Mouse (Mus musculus): ENCODE results near the gene Glp2r. TPM values are rescaled to one million over a fixed set of nuclear protein-coding genes. Genes with fewer than 3 reads are reported as not detected.

The Glp2r gene
- polyA plus RNA-seq, 1 experiment from 2014 or later, result not detected

- DNase-seq (ENCODE audit: low spot score) (no peak), ATAC-seq (ENCODE audit: low FRiP score) (no peak)
- Histone ChIP-seq H3K9ac (ENCODE audit: low read depth, low read length) (no peak overlapping the region), H3K27me3 (ENCODE audit: control insufficient read depth, insufficient read depth, low read length) (no peaks in the 10 kb centered on the region), H3K4me1 (replicated peaks; ENCODE audit: control insufficient read depth, insufficient read depth, low read length) (no peaks in the 10 kb centered on the region), H3K36me3 (ENCODE audit: control insufficient read depth, insufficient read depth, low read length) (no peaks in the 10 kb centered on the region), H3K4me3 (ENCODE audit: low read depth, low read length) (no peak overlapping the region), H3K9me3 (ENCODE audit: control insufficient read depth, low read length) (no peaks in the 10 kb centered on the region), H3K4me2 (replicated peaks; ENCODE audit: low read depth, low read length) (no peak overlapping the region), H3K27ac (ENCODE audit: low read depth, low read length) (no peak overlapping the region)
- WGBS, result 88% methylated on average over 6 of the region's 6 CpGs
Measured at GRCm38 (mm10) chr11:67640299-67640698, 130.7 kb downstream of the Glp2r start.

DNA sequence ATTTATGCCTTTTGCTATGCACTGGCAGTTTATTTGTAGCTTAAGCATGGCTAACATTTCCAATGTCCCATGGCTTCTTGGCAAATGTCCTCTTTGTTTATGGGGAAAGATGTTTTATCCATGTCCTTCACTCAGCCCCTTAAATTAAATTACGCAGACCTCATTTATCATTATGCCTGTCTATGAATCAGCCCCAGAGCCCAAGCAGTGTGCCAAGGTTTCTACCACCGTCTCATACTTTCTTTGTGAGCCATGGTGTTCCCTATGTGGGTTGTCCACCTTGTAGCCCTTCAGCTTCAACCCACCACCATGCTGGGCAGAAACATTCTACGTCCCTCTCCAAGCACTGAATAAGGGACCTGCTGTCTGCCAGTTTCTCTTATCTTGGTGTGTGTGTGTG, 132.6 kb downstream of the Glp2r start:
- H3K4me1 ChIP-seq (replicated peaks; ENCODE audit: control insufficient read depth, insufficient read depth, low read length), result no peaks in the 10 kb centered on the region
- ATAC-seq (ENCODE audit: low FRiP score) (no peak), DNase-seq (ENCODE audit: low spot score) (no peak)
- no peaks in the 10 kb centered on the region for H3K27me3 ChIP-seq (ENCODE audit: control insufficient read depth, insufficient read depth, low read length)
- H3K9ac ChIP-seq (ENCODE audit: low read depth, low read length), result no peak overlapping the region
- H3K36me3 ChIP-seq (ENCODE audit: control insufficient read depth, insufficient read depth, low read length), result no peaks in the 10 kb centered on the region
- H3K4me2 ChIP-seq (replicated peaks; ENCODE audit: low read depth, low read length), result no peak overlapping the region
- no peaks in the 10 kb centered on the region for H3K9me3 ChIP-seq (ENCODE audit: control insufficient read depth, low read length)
- WGBS, result 84% methylated on average over 3 of the region's 3 CpGs
- no peak overlapping the region for H3K27ac ChIP-seq (ENCODE audit: low read depth, low read length)
- no peak overlapping the region for H3K4me3 ChIP-seq (ENCODE audit: low read depth, low read length)

DNA sequence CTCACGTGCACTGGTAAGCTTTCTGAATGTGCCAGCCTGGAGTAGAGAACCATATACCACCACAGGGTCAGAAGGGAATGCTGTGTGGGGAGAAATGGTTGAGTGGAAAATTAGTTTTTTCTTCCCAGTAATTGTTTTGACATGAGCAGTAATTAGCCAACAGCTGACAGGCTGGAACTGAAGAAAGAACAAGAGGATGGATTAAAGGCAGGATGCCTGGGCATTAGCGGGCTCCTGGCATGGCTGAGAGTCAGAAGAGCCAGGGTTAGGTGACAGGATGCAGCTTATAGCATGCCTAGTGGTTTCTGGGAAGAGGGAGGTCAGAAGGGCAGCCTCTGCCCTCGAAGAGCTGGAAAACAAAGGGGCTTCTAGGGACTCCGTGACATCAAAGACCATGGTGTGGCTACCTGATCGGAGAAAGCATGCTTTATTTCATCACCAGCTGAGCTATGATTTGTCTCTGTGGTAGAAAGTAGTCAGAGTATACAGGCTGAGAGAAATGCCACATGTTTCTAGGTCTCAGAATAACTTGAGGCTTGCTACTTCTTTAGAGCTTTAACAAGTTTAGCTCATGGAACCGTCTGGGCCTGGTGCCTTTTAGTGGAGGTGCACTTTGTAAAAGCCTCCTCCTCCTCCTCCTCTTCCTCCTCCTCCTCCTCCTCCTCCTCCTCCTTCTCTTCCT, 133.9 kb downstream of the Glp2r start:
- Histone ChIP-seq H3K4me1 (replicated peaks; ENCODE audit: control insufficient read depth, insufficient read depth, low read length) (no peaks in the 10 kb centered on the region), H3K9ac (ENCODE audit: low read depth, low read length) (no peak overlapping the region), H3K27ac (ENCODE audit: low read depth, low read length) (no peak overlapping the region), H3K4me2 (replicated peaks; ENCODE audit: low read depth, low read length) (no peak overlapping the region), H3K36me3 (ENCODE audit: control insufficient read depth, insufficient read depth, low read length) (no peaks in the 10 kb centered on the region), H3K4me3 (ENCODE audit: low read depth, low read length) (no peak overlapping the region), H3K27me3 (ENCODE audit: control insufficient read depth, insufficient read depth, low read length) (no peaks in the 10 kb centered on the region), H3K9me3 (ENCODE audit: control insufficient read depth, low read length) (no peaks in the 10 kb centered on the region)
- ATAC-seq (ENCODE audit: low FRiP score) (no peak), DNase-seq (ENCODE audit: low spot score) (no peak)
- WGBS, result 54% methylated on average over 6 of the region's 6 CpGs

DNA sequence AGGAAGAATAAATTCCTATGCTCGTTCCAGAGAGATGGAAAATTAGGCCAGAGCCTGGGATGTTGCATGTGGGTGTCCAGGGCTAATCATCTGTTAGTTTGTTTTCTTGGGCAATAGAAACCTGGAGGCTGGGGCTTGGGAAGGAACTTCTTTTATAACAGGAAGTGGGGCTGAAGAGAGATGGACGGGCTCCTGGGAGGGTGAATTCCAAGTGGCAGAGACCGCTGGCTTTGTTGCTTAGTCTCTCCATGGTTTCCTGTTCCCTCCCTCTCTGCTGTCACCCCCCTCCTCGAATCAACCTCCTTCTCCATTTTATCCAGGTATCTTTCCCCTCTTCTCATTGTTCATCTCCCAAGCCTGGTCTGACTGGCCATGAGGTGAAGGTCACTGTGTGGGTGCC, 134.8 kb downstream of the Glp2r start:
- H3K27me3 ChIP-seq (ENCODE audit: control insufficient read depth, insufficient read depth, low read length), result no peaks in the 10 kb centered on the region
- no peak overlapping the region for H3K9ac ChIP-seq (ENCODE audit: low read depth, low read length)
- H3K4me1 ChIP-seq (replicated peaks; ENCODE audit: control insufficient read depth, insufficient read depth, low read length), result no peaks in the 10 kb centered on the region
- H3K4me3 ChIP-seq (ENCODE audit: low read depth, low read length), result no peak overlapping the region
- WGBS, result 63% methylated on average over 4 of the region's 4 CpGs
- no peak overlapping the region for H3K27ac ChIP-seq (ENCODE audit: low read depth, low read length)
- DNase-seq (ENCODE audit: low spot score) (no peak), ATAC-seq (ENCODE audit: low FRiP score) (no peak)
- H3K4me2 ChIP-seq (replicated peaks; ENCODE audit: low read depth, low read length), result no peak overlapping the region
- no peaks in the 10 kb centered on the region for H3K9me3 ChIP-seq (ENCODE audit: control insufficient read depth, low read length)
- no peaks in the 10 kb centered on the region for H3K36me3 ChIP-seq (ENCODE audit: control insufficient read depth, insufficient read depth, low read length)

DNA sequence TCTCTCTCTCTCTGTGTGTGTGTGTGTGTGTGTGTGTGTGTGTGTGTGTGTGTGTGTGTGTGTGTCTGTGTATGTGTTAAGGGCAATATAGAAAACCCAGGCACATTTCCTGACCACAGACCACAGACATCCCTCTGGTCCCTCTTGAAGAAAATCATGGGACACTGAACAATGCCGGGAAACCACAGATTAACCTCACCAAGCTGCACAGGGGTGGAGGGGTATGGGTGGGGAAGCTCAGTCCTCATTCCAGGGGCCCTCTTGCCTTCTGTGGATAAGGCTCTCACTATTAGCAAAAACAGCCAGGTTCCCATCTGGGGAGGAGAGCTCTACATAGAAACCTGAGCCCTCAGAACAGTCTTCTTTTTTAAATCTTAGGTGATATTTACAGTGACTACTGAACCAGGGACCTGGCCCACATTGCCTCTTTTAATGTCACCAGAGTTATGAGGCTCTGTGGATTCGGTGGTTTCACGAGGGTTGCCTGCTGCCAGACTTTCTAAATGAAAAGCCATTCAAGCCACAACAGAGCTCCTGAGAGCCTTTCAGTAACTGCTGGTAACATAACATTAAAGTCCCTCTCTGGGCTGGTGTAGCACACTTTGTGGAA, 137.2 kb downstream of the Glp2r start:
- Histone ChIP-seq H3K9me3 (ENCODE audit: control insufficient read depth, low read length) (no peaks in the 10 kb centered on the region), H3K4me3 (ENCODE audit: low read depth, low read length) (no peak overlapping the region), H3K36me3 (ENCODE audit: control insufficient read depth, insufficient read depth, low read length) (no peaks in the 10 kb centered on the region), H3K27ac (ENCODE audit: low read depth, low read length) (no peak overlapping the region), H3K9ac (ENCODE audit: low read depth, low read length) (no peak overlapping the region), H3K4me2 (replicated peaks; ENCODE audit: low read depth, low read length) (no peak overlapping the region), H3K4me1 (replicated peaks; ENCODE audit: control insufficient read depth, insufficient read depth, low read length) (no peaks in the 10 kb centered on the region), H3K27me3 (ENCODE audit: control insufficient read depth, insufficient read depth, low read length) (no peaks in the 10 kb centered on the region)
- ATAC-seq (ENCODE audit: low FRiP score) (no peak), DNase-seq (ENCODE audit: low spot score) (no peak)
- 84% methylated on average over 3 of the region's 3 CpGs for WGBS

DNA sequence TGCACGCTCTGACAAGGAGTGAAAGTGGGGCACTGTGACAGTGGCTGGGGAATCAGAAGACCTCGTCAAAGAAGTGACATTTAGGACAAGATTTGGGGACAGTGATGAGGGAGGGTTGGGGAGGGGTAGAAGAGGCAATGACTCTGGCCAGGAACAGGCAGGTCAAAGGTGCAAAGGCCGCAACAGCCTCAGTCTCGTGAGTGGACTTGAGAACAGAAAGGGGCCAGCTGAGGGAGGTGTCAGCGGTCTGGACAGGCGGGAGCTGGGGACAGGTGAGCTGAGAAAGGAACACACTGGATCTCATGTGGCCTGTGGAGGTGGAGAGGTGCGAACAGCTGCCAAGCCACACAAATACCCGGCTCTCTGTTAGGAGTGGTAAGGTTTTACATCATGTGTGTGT, 138.0 kb downstream of the Glp2r start:
- 77% methylated on average over 8 of the region's 8 CpGs for WGBS

DNA sequence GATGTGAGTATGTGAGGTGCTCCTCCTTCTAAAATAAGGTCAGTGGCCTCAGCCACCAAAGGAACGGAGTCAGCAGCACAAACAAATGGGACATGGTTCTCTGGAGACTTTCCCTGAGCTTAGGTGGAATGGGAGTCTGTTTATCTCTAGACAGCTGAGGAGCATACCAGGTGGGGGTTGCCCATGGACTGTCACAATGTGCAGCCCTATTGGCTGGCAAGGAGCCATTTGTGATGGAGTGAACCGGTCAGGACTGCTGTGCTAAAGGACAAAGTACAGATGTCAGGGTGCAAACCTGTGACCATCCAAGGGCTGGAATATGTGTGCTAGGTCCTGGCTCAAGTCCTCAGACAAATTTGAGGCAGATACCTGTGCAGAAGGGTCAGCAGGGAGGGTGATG, 142.4 kb downstream of the Glp2r start:
- no peaks in the 10 kb centered on the region for H3K4me1 ChIP-seq (replicated peaks; ENCODE audit: control insufficient read depth, insufficient read depth, low read length)
- no peak for ATAC-seq (ENCODE audit: low FRiP score)
- H3K36me3 ChIP-seq (ENCODE audit: control insufficient read depth, insufficient read depth, low read length), result no peaks in the 10 kb centered on the region
- 79% methylated on average over 2 of the region's 2 CpGs for WGBS
- no peak overlapping the region for H3K27ac ChIP-seq (ENCODE audit: low read depth, low read length)
- H3K9me3 ChIP-seq (ENCODE audit: control insufficient read depth, low read length), result no peaks in the 10 kb centered on the region
- H3K9ac ChIP-seq (ENCODE audit: low read depth, low read length), result no peak overlapping the region
- H3K27me3 ChIP-seq (ENCODE audit: control insufficient read depth, insufficient read depth, low read length), result no peaks in the 10 kb centered on the region
- H3K4me2 ChIP-seq (replicated peaks; ENCODE audit: low read depth, low read length), result no peak overlapping the region
- H3K4me3 ChIP-seq (ENCODE audit: low read depth, low read length), result no peak overlapping the region
- DNase-seq (ENCODE audit: low spot score), result no peak

More for the DNA sequence above, 138.0 kb downstream of the Glp2r start:
- Histone ChIP-seq H3K9ac (ENCODE audit: low read depth, low read length) (no peak overlapping the region), H3K27me3 (ENCODE audit: control insufficient read depth, insufficient read depth, low read length) (no peaks in the 10 kb centered on the region), H3K4me2 (replicated peaks; ENCODE audit: low read depth, low read length) (no peak overlapping the region), H3K4me1 (replicated peaks; ENCODE audit: control insufficient read depth, insufficient read depth, low read length) (no peaks in the 10 kb centered on the region), H3K4me3 (ENCODE audit: low read depth, low read length) (no peak overlapping the region), H3K36me3 (ENCODE audit: control insufficient read depth, insufficient read depth, low read length) (no peaks in the 10 kb centered on the region), H3K27ac (ENCODE audit: low read depth, low read length) (no peak overlapping the region), H3K9me3 (ENCODE audit: control insufficient read depth, low read length) (no peaks in the 10 kb centered on the region)
- DNase-seq (ENCODE audit: low spot score), result no peak
- no peak for ATAC-seq (ENCODE audit: low FRiP score)

DNA sequence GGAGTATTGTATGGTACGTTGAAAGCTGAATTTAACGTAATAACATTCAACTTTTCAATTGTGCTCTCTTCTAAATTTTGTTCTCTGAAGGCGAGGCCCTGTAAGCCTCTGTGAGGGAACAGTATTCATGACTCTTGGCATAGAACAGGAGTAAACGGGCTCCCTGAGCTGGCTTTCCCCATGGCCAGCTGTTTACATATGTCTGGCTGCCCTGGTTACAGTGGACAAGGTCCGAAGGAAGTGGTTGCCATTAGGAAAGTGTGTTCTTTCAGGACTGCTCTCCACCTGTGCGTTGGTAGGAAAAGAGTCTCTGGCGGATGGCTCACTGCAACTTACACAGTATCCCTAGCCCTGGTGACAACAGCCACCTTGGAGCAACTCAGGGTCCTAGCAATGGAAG, 143.8 kb downstream of the Glp2r start:
- Histone ChIP-seq H3K4me2 (replicated peaks; ENCODE audit: low read depth, low read length) (no peak overlapping the region), H3K4me3 (ENCODE audit: low read depth, low read length) (no peak overlapping the region), H3K27ac (ENCODE audit: low read depth, low read length) (no peak overlapping the region), H3K27me3 (ENCODE audit: control insufficient read depth, insufficient read depth, low read length) (no peaks in the 10 kb centered on the region), H3K36me3 (ENCODE audit: control insufficient read depth, insufficient read depth, low read length) (no peaks in the 10 kb centered on the region), H3K9me3 (ENCODE audit: control insufficient read depth, low read length) (no peaks in the 10 kb centered on the region), H3K9ac (ENCODE audit: low read depth, low read length) (no peak overlapping the region), H3K4me1 (replicated peaks; ENCODE audit: control insufficient read depth, insufficient read depth, low read length) (no peaks in the 10 kb centered on the region)
- WGBS, result 87% methylated on average over 7 of the region's 7 CpGs
- ATAC-seq (ENCODE audit: low FRiP score) (no peak), DNase-seq (ENCODE audit: low spot score) (no peak)

- H3K4me3 ChIP-seq (ENCODE audit: low read depth, low read length), result no peak overlapping the region
- 84% methylated on average over 7 of the region's 7 CpGs for WGBS
- H3K36me3 ChIP-seq (ENCODE audit: control insufficient read depth, insufficient read depth, low read length), result no peaks in the 10 kb centered on the region
- no peak overlapping the region for H3K4me2 ChIP-seq (replicated peaks; ENCODE audit: low read depth, low read length)
- DNase-seq (ENCODE audit: low spot score), result no peak
- no peaks in the 10 kb centered on the region for H3K4me1 ChIP-seq (replicated peaks; ENCODE audit: control insufficient read depth, insufficient read depth, low read length)
- H3K9ac ChIP-seq (ENCODE audit: low read depth, low read length), result no peak overlapping the region
- no peaks in the 10 kb centered on the region for H3K9me3 ChIP-seq (ENCODE audit: control insufficient read depth, low read length)
- no peak overlapping the region for H3K27ac ChIP-seq (ENCODE audit: low read depth, low read length)
- no peaks in the 10 kb centered on the region for H3K27me3 ChIP-seq (ENCODE audit: control insufficient read depth, insufficient read depth, low read length)
- no peak for ATAC-seq (ENCODE audit: low FRiP score)
Measured at GRCm38 (mm10) chr11:67622340-67622739, 148.6 kb downstream of the Glp2r start.
